Mouse (Mus musculus): ENCODE measurements around the gene Btrc. TPM values are rescaled to one million over a fixed set of nuclear protein-coding genes. Genes with fewer than 3 reads are reported as not detected.

Btrc gene
- total RNA-seq, 4 experiments from 2014 or later = 48.2 to 67.7 (median 54.8) TPM

GRCm38 (mm10) chr19:45475928-45476553 lies 112.5 kb downstream of the Btrc start:
- DNase-seq = no peak

GRCm38 (mm10) chr19:45479548-45479947 lies 116.0 kb downstream of the Btrc start:
- DNase-seq = no peak

GRCm38 (mm10) chr19:45480490-45480889 lies 117.0 kb downstream of the Btrc start:
- DNase-seq = no peak

GRCm38 (mm10) chr19:45480951-45481350 lies 117.4 kb downstream of the Btrc start:
- DNase-seq = no peak

- DNase-seq = no peak
Observed at GRCm38 (mm10) chr19:45483470-45483869, 119.9 kb downstream of the Btrc start.

- DNase-seq = peak; percentile 67
Observed at GRCm38 (mm10) chr19:45486206-45486991, 122.9 kb downstream of the Btrc start.

GRCm38 (mm10) chr19:45486992-45487387 lies 123.5 kb downstream of the Btrc start:
- no peak for DNase-seq

- DNase-seq = no peak
Observed at GRCm38 (mm10) chr19:45489961-45490360, 126.4 kb downstream of the Btrc start.

- no peak for DNase-seq
Observed at GRCm38 (mm10) chr19:45491246-45491645, 127.7 kb downstream of the Btrc start.

GRCm38 (mm10) chr19:45494121-45494775 lies 130.7 kb downstream of the Btrc start:
- DNase-seq = no peak

- no peak for DNase-seq
Observed at GRCm38 (mm10) chr19:45505446-45505845, 141.9 kb downstream of the Btrc start.

- DNase-seq = no peak
Observed at GRCm38 (mm10) chr19:45507531-45507930, 144.0 kb downstream of the Btrc start.

GRCm38 (mm10) chr19:45510680-45511079 lies 147.1 kb downstream of the Btrc start:
- no peak for DNase-seq

- DNase-seq = no peak
Observed at GRCm38 (mm10) chr19:45511406-45511805, 147.9 kb downstream of the Btrc start.

- no peak for DNase-seq
Observed at GRCm38 (mm10) chr19:45515341-45515740, 151.8 kb downstream of the Btrc start.

- DNase-seq = no peak
Observed at GRCm38 (mm10) chr19:45516264-45516663, 152.7 kb downstream of the Btrc start.

- no peak for DNase-seq
Observed at GRCm38 (mm10) chr19:45527382-45527781, 163.8 kb downstream of the Btrc start.

- no peak for DNase-seq
Observed at GRCm38 (mm10) chr19:45527931-45528534, 164.5 kb downstream of the Btrc start.

- DNase-seq = no peak
Observed at GRCm38 (mm10) chr19:45529294-45529693, 165.8 kb downstream of the Btrc start.

GRCm38 (mm10) chr19:45530200-45530995 lies 166.9 kb downstream of the Btrc start:
- DNase-seq = no peak

- DNase-seq = no peak
Observed at GRCm38 (mm10) chr19:45531554-45531953, 168.0 kb downstream of the Btrc start.

GRCm38 (mm10) chr19:45533617-45534016 lies 170.1 kb downstream of the Btrc start:
- DNase-seq = no peak

Data from adrenal gland, adult 8-10 months (tissue).